Mouse (Mus musculus) liver, postnatal 0 days (tissue): Measurements from ENCODE around the gene Cox20. TPM values are rescaled to one million over a fixed set of nuclear protein-coding genes. Genes with fewer than 3 reads are reported as not detected.
"Not testable (repeated sequence)": the region's sequence is repeated elsewhere in the genome, so short reads cannot be mapped to it uniquely, and the experiment has no call there.

ENCODE experiments used
- ATAC-seq: fragments of 200-750 bp; cut with Nextera tagmentation; 2 replicates; pipeline ENCODE4 v1.8.0; 2017; ENCODE audit warnings: mild to moderate bottlenecking, moderate library complexity
- DNase-seq: peaks from one replicate; pipeline ENCODE4 v3.0.0-alpha.2; 2016
- H3K27ac ChIP-seq: fragments of 300-500 bp; sonication (generic); 2 replicates; pipeline ENCODE4 v1.5.1; 2014; ENCODE audit warnings: antibody characterized with exemption, moderate library complexity, mild to moderate bottlenecking, low read depth
- H3K27me3 ChIP-seq: fragments of 300-500 bp; sonication (generic); 2 replicates; pipeline ENCODE4 v1.6.1; 2014; ENCODE audit warnings: low read length, control low read depth, mixed read lengths; ENCODE audit not compliant: insufficient read depth
- H3K36me3 ChIP-seq: fragments of 300-500 bp; sonication (generic); replicated peaks from 2 replicates; pipeline ENCODE4 v1.6.1; 2014; ENCODE audit warnings: mild to moderate bottlenecking, control low read depth, low read length, moderate library complexity, mixed read lengths; ENCODE audit not compliant: insufficient read depth
- H3K4me1 ChIP-seq: fragments of 300-500 bp; sonication (generic); 2 replicates; pipeline ENCODE4 v1.6.1; 2014; ENCODE audit warnings: antibody characterized with exemption, mild to moderate bottlenecking, control low read depth; ENCODE audit not compliant: insufficient read depth
- H3K4me2 ChIP-seq: fragments of 300-500 bp; sonication (generic); 2 replicates; pipeline ENCODE4 v1.6.1; 2014; ENCODE audit warnings: low read depth, mild to moderate bottlenecking, low read length, moderate library complexity, mixed read lengths
- H3K4me3 ChIP-seq: fragments of 300-500 bp; sonication (generic); 2 replicates; pipeline ENCODE4 v1.5.1; 2014; ENCODE audit warnings: low read depth, low read length
- H3K9ac ChIP-seq: fragments of 300-500 bp; sonication (generic); replicated peaks from 2 replicates; pipeline ENCODE4 v1.6.1; 2014; ENCODE audit warnings: mild to moderate bottlenecking, moderate library complexity
- H3K9me3 ChIP-seq: fragments of 300-500 bp; sonication (generic); 2 replicates; pipeline ENCODE4 v1.6.1; 2016; ENCODE audit warnings: mild to moderate bottlenecking, control low read depth, low read length, mixed read lengths
- CTCF ChIP-seq: sonication (generic); IDR thresholded peaks from 2 replicates; pipeline ENCODE4 v1.5.1; 2016; ENCODE audit warnings: antibody characterized with exemption, low read depth
- EP300 ChIP-seq: IDR thresholded peaks from 2 replicates; pipeline ENCODE4 v1.6.1; 2016; ENCODE audit warnings: antibody characterized with exemption, low read depth, mild to moderate bottlenecking
- WGBS: fragments of 180-500 bp; shearing (Covaris S2); extraction: QIAGEN DNeasy Blood & Tissue Kit; methylation state at CpG from one replicate; pipeline ENCODE4 v1.1.7; 2014; ENCODE audit not compliant: insufficient replicate concordance; 5-methylcytosine and 5-hydroxymethylcytosine counted together
- polyA plus RNA-seq: library from polyadenylated mRNA; unstranded; fragments of >200 nt; fragmentation: Nextera tagmentation; extraction: Ambion mirVana; gene quantifications from 2 replicates; pipeline ENCODE4 v1.2.1, GENCODE M21; 2015

Gene Cox20
- polyA plus RNA-seq, 1 experiment from 2014 or later: 98.3 TPM

- no peak overlapping the region for H3K27ac ChIP-seq
- H3K9ac ChIP-seq: no peak overlapping the region
- no peaks in the 10 kb centered on the region for H3K9me3 ChIP-seq
- 62% methylated on average over 4 of the region's 5 CpGs for WGBS
- ATAC-seq (no peak), DNase-seq (no peak)
- peaks cover 6% of the 10 kb centered on the region for H3K4me1 ChIP-seq
- no peak overlapping the region for H3K4me2 ChIP-seq
- H3K4me3 ChIP-seq: no peak overlapping the region
- no peaks in the 10 kb centered on the region for H3K27me3 ChIP-seq
- TF ChIP-seq CTCF (no peak), EP300 (no peak)
- H3K36me3 ChIP-seq: no peaks in the 10 kb centered on the region
These were observed 23.7 kb downstream of the Cox20 start for GRCm38 (mm10) chr1:178342612-178343011.

- H3K4me2 ChIP-seq, H3K36me3 ChIP-seq, H3K4me1 ChIP-seq, H3K27me3 ChIP-seq, H3K9me3 ChIP-seq, ATAC-seq, H3K27ac ChIP-seq, DNase-seq, H3K4me3 ChIP-seq, H3K9ac ChIP-seq: not testable (repeated sequence)
- 85% methylated on average over 10 of the region's 10 CpGs for WGBS
These were observed 25.3 kb downstream of the Cox20 start for GRCm38 (mm10) chr1:178344071-178344805.

GRCm38 (mm10) chr1:178350792-178351191 is 31.9 kb downstream of the Cox20 start:
- ATAC-seq (no peak), DNase-seq (no peak)
- H3K4me1 ChIP-seq: no peaks in the 10 kb centered on the region
- H3K4me2 ChIP-seq: no peak overlapping the region
- H3K36me3 ChIP-seq: no peaks in the 10 kb centered on the region
- H3K9me3 ChIP-seq: no peaks in the 10 kb centered on the region
- H3K4me3 ChIP-seq: no peak overlapping the region
- TF ChIP-seq CTCF (no peak), EP300 (no peak)
- no peak overlapping the region for H3K9ac ChIP-seq
- H3K27ac ChIP-seq: no peak overlapping the region
- WGBS: 79% methylated on average over 2 of the region's 2 CpGs
- no peaks in the 10 kb centered on the region for H3K27me3 ChIP-seq

- H3K4me3 ChIP-seq: no peak overlapping the region
- DNase-seq (no peak), ATAC-seq (no peak)
- no peaks in the 10 kb centered on the region for H3K9me3 ChIP-seq
- H3K27ac ChIP-seq: no peak overlapping the region
- no peaks in the 10 kb centered on the region for H3K4me1 ChIP-seq
- H3K4me2 ChIP-seq: no peak overlapping the region
- H3K36me3 ChIP-seq: no peaks in the 10 kb centered on the region
- H3K9ac ChIP-seq: no peak overlapping the region
- no peak for TF ChIP-seq EP300
- peak; percentile 44 for TF ChIP-seq CTCF
- H3K27me3 ChIP-seq: no peaks in the 10 kb centered on the region
These were observed 32.7 kb downstream of the Cox20 start for GRCm38 (mm10) chr1:178351643-178352042.

- no peak for DNase-seq
- H3K27ac ChIP-seq: no peak overlapping the region
- H3K36me3 ChIP-seq: no peaks in the 10 kb centered on the region
- no peak overlapping the region for H3K4me3 ChIP-seq
- WGBS: 47% methylated on average over 3 of the region's 3 CpGs
- H3K4me1 ChIP-seq: no peaks in the 10 kb centered on the region
- no peaks in the 10 kb centered on the region for H3K27me3 ChIP-seq
- no peak for TF ChIP-seq CTCF
- TF ChIP-seq EP300: no peak
- no peak overlapping the region for H3K4me2 ChIP-seq
- no peak for ATAC-seq
- H3K9me3 ChIP-seq: no peaks in the 10 kb centered on the region
- H3K9ac ChIP-seq: no peak overlapping the region
These were observed 35.6 kb downstream of the Cox20 start for GRCm38 (mm10) chr1:178354576-178354975.

- no peaks in the 10 kb centered on the region for H3K4me1 ChIP-seq
- no peak for ATAC-seq
- no peaks in the 10 kb centered on the region for H3K9me3 ChIP-seq
- H3K36me3 ChIP-seq: no peaks in the 10 kb centered on the region
- H3K9ac ChIP-seq: no peak overlapping the region
- H3K27ac ChIP-seq: no peak overlapping the region
- 73% methylated on average over 12 of the region's 12 CpGs for WGBS
- no peak for DNase-seq
- H3K27me3 ChIP-seq: no peaks in the 10 kb centered on the region
- no peak overlapping the region for H3K4me3 ChIP-seq
- no peak for TF ChIP-seq CTCF
- no peak for TF ChIP-seq EP300
- no peak overlapping the region for H3K4me2 ChIP-seq
These were observed 39.1 kb downstream of the Cox20 start for GRCm38 (mm10) chr1:178357776-178358710.
